9 mouse cellular contexts compared by ENCODE assay signal in genomic region chr13:72209946-72210456, GRCm38 (mm10).
DNase-seq lines count a peak whose midpoint lies in the region; ATAC-seq and TF ChIP-seq lines count a peak whose summit lies in the region.
"Had no signal": no experiment of that assay in that cellular context is flagged by ENCODE, and none has a peak within 500 bp of the region (broad histone marks: within the 10 kb centered on the region; RNA-seq: fewer than 3 reads in every experiment).

No protein-coding gene starts in this region.

- TF ChIP-seq CTCF in kidney, adult 2 months (conservative IDR thresholded peaks at IDR 0.05; ENCODE audit: insufficient read depth, insufficient read length, low read depth, low read length), result no peak
- no peak for TF ChIP-seq CTCF in kidney, postnatal 0 days (IDR thresholded peaks at IDR 0.05; ENCODE audit: low read depth)

- no peak overlapping the region for H3K9ac ChIP-seq in kidney, embryonic 16.5 days (replicated peaks; ENCODE audit: low read length)
- no peak overlapping the region for H3K9ac ChIP-seq in kidney, postnatal 0 days (ENCODE audit: low read depth, low read length)
- H3K9ac ChIP-seq: liver, embryonic 14.5 days had no signal

- H3K36me3 ChIP-seq in kidney, embryonic 16.5 days (ENCODE audit: insufficient read depth, low read length), result no peaks in the 10 kb centered on the region
- no peaks in the 10 kb centered on the region for H3K36me3 ChIP-seq in kidney, adult 2 months (ENCODE audit: control insufficient read depth, insufficient read depth, low read length)
- no peaks in the 10 kb centered on the region for H3K36me3 ChIP-seq in kidney, postnatal 0 days (ENCODE audit: insufficient read depth, low read length)

- no peak overlapping the region for H3K4me3 ChIP-seq in kidney, embryonic 16.5 days (ENCODE audit: low read length)
- no peak overlapping the region for H3K4me3 ChIP-seq in kidney, adult 2 months (ENCODE audit: insufficient read depth, low read depth, low read length)
- no peak overlapping the region for H3K4me3 ChIP-seq in kidney, postnatal 0 days (replicated peaks; ENCODE audit: low read depth, low read length)
- H3K4me3 ChIP-seq: myocyte had no signal

- no peak overlapping the region; the same call in 1 of the 2 replicates for H3K27ac ChIP-seq in kidney, embryonic 16.5 days (ENCODE audit: low read length)
- no peak overlapping the region for H3K27ac ChIP-seq in kidney, adult 2 months (ENCODE audit: insufficient read depth, low read depth, low read length)
- no peak overlapping the region for H3K27ac ChIP-seq in kidney, postnatal 0 days
- H3K27ac ChIP-seq: liver, embryonic 14.5 days had no signal

- H3K4me2 ChIP-seq in kidney, embryonic 16.5 days (replicated peaks; ENCODE audit: low read depth, low read length), result no peak overlapping the region; the same call in 1 of the 2 replicates
- no peak overlapping the region for H3K4me2 ChIP-seq in kidney, postnatal 0 days (ENCODE audit: low read length)

- no peak for DNase-seq in kidney, adult 2 months
- DNase-seq in embryo, embryonic 11.5 days (ENCODE audit: low read depth, low spot score), result peak; percentile 39
- peak; percentile 66 for DNase-seq in kidney, postnatal 0 days (ENCODE audit: low spot score)
- DNase-seq in retina, embryonic 14.5 days (ENCODE audit: low spot score), result peak; percentile 34
- no peak for DNase-seq in right cerebral cortex, postnatal 14 days
- no peak for DNase-seq in lung, postnatal 25 days (ENCODE audit: low spot score)

- WGBS in kidney, embryonic 16.5 days, result 2% methylated on average over 10 of the region's 10 CpGs
- WGBS in kidney, adult 2 months, result 4% methylated on average over 10 of the region's 10 CpGs
- 5% methylated on average over 10 of the region's 10 CpGs for WGBS in kidney, postnatal 0 days

- peaks cover 20% of the 10 kb centered on the region; the same call in 1 of the 2 replicates for H3K4me1 ChIP-seq in kidney, embryonic 16.5 days (ENCODE audit: insufficient read depth, low read length)
- no peaks in the 10 kb centered on the region for H3K4me1 ChIP-seq in kidney, adult 2 months (ENCODE audit: control insufficient read depth, insufficient read depth, low read length)
- 0 out of 2 replicates have a peak, but pooled peaks cover 7% of the 10 kb centered on the region for H3K4me1 ChIP-seq in kidney, postnatal 0 days (replicated peaks; ENCODE audit: insufficient read depth, low read length)

- peak; percentile 81 for ATAC-seq in kidney, embryonic 16.5 days (ENCODE audit: low FRiP score, low TSS enrichment)
- no peak; the same call in 1 of the 2 replicates for ATAC-seq in kidney, postnatal 0 days (replicated peaks; ENCODE audit: low FRiP score, low read depth)

- peaks cover 19% of the 10 kb centered on the region; the same call in 1 of the 2 replicates for H3K27me3 ChIP-seq in kidney, embryonic 16.5 days (ENCODE audit: insufficient read depth, low read length)
- no peaks in the 10 kb centered on the region; the same call in 1 of the 2 replicates for H3K27me3 ChIP-seq in kidney, adult 2 months (replicated peaks; ENCODE audit: control insufficient read depth, insufficient read depth, low read length)
- no peaks in the 10 kb centered on the region for H3K27me3 ChIP-seq in kidney, postnatal 0 days (ENCODE audit: insufficient read depth, low read length)

- TF ChIP-seq POLR2A in kidney, adult 2 months (IDR thresholded peaks at IDR 0.05; ENCODE audit: low read depth, low read length), result no peak

- no peaks in the 10 kb centered on the region for H3K9me3 ChIP-seq in kidney, embryonic 16.5 days (ENCODE audit: low read length)
- H3K9me3 ChIP-seq in kidney, postnatal 0 days (replicated peaks; ENCODE audit: low read length), result no peaks in the 10 kb centered on the region

Comparison
In these comparisons a context has a peak if more than half of its experiments do, and no peak if none do; other contexts are left out.
1. DNase-seq: peak in embryo, embryonic 11.5 days (single experiment), kidney, postnatal 0 days (single experiment) and retina, embryonic 14.5 days (single experiment); none in kidney, adult 2 months (single experiment), right cerebral cortex, postnatal 14 days (single experiment) and lung, postnatal 25 days (single experiment).